Mouse (Mus musculus) adipocyte (in vitro differentiated cells): ENCODE results near the gene Pmp22.

Experiments
- DNase-seq: peaks from one replicate; pipeline ENCODE4 v3.0.0-alpha.2; 2016; ENCODE audit warnings: low spot score

Pmp22 gene

DNA sequence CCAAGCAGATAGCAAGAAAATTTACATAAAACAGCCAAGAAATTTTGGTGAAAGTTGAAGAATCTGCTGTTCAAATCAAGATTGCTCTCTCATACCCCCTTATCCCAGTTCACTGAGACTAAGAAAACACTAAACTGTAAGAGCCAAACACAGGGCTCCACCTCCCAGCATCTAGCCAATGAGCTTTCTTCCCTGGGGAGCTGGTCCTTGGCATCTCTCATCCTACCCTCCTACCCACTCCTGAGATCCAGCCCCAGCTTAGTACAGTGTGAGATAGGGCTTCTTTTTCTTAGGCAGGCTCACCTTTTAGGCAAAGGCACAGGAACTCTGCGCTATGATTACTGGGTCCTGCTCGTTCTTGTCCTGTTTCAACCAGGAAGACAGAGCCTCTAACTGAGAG is 34.0 kb downstream of the Pmp22 start:
- DNase-seq = peak; percentile 92

DNA sequence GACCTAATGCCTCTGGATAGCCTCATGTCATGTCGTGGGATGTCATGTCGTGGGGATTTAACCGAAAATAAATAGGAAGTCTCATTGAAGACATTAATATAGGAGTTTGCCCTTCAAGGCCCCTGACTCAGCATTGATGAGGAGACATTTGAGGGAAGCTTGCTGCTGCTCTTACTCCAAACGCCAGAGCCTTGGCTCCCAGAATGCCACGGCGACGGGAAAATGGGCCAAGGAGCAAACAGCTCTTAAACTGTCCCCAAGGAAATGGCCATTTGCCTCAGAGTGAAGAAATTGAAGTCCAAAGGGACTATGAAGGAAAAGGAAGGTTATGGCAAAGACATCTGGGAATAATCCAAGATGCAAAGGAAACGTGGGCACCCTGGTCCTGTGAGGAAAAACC is 34.8 kb downstream of the Pmp22 start:
- DNase-seq = peak; percentile 82

DNA sequence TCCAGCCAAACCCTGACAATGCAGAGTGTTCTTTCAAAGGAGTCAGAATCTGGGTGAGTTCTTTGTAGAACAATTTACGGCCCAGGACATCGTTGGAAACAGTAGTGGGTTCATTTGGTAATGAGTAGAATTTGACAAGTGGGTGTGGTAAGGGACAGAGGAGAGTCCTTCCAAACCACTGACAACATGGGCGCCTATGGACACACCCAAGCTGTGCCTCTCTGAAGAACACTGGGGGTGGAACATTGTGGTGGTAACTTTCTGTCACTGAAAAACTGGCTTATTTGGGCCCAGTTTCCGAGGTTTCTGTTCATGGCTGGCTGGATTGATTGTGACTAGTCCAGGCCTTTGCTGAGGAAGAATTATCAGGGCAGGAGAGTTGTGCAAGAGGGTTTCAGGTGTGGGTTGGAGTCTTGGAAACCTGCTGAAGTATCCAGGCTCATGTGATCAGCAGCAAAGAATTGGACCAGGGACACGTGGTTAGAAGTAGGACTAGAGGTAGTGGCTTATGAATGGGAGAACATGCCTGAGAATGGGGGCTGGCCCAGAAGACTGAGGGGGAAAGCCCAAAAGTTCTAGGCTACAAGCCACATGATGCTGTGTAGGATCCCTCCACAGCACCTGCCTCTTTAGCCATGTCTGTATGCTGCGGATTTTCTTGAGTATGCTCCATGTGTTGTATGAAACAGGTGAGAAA is 35.4 kb downstream of the Pmp22 start:
- DNase-seq = no peak

DNA sequence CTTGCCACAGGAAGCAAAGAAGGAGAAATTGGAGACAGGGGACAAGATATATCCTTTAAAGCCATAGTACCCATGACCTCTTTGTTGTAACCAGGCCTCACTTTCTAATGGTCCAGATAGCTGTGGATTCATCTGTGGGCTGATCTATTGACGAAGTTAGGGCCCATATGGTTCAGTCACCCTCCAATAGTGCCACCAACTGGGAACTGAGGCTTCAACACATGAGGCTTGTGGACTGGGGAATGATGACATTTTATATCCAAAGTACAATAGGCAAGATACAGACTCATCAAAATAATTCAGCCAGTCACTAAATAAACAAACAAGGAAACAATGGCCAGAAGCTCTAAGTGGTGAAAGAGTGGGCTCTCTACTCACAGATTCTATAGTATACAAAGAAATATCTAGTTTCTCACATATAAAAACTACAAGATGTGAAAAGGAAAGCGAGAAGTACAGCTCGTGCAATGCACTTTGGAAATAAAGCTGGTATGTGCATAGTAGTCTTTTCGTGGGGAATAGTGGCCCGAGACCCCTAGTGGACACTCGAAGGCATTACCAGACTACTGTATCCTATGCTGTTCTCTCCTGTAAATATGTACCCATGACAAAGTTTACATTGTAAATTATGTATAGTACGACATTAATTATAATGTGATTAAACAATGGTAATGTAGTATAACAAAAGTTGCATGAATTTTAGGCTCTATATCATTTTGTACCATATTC is 36.1 kb downstream of the Pmp22 start:
- DNase-seq = peak; percentile 35

DNA sequence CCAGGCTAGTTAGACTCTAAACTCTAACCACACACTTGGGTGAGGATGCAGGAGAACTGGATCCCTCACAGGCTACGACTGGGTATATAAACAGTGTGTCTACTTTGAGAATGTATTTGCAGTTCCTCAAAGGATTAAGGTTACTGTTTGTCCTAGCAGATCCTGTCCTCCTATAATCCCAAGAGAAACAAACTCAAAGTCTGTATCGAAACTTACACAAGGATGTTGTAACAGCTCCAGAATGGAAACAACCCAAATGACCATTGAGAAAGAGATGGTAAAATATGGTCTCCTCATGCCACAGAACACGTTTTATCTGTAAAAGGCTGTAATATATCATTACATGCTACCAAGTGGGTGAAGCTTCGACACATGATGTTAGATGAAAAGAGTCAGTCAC is 39.0 kb downstream of the Pmp22 start:
- peak; percentile 71 for DNase-seq

DNA sequence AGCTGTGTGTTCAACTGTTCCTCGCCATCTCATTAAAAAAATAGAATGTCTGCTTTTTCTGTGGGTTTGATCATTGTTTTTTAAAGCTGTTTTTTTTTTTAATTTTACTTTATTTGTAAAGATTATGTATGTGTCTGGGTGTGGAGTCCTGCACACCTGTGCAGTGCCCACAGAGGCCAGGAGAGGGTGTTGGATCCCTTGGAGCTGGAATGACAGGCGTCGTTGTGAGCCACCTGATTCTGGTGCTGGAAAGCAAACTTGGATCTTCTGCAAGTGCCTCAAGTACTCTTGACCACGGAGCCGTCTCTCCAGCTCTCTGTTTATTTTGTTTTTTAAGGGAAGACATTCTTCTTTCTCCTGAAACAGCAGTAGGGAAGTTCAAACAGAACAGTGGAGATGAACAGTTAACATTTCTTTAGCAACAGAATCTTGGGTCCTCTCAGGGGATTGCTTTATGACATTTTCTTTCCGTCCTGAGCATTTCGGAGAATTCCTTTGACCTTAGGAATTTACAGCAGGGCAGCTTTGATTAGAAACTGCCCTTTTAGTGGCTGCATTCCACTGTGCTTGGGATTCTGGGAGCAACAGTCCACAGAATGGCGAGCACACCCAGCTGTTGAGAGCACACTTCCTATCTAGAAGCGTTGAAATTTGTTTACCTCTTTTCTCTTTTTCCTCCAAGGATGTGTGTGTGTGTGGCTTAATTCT is 39.9 kb downstream of the Pmp22 start:
- DNase-seq = no peak

DNA sequence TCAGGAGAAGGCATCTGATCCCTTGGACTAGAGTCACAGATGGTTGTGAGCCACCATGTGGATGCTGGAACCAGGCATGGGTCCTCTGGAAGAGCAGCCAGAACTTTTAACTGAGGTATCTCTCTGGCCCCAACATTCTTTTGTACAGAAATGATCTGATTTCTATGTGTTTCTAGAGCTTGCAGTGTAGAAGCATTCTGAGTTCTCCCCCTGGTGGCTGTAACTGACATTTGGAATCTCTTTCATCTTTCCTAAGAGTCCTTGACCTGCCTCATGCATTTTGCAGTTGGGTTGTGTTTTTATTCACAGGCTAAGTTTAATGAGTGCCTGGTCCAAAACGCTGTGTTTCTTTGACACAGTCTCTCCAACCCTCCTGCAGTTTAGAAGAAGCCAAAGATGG is 43.2 kb downstream of the Pmp22 start:
- peak; percentile 78 for DNase-seq

DNA sequence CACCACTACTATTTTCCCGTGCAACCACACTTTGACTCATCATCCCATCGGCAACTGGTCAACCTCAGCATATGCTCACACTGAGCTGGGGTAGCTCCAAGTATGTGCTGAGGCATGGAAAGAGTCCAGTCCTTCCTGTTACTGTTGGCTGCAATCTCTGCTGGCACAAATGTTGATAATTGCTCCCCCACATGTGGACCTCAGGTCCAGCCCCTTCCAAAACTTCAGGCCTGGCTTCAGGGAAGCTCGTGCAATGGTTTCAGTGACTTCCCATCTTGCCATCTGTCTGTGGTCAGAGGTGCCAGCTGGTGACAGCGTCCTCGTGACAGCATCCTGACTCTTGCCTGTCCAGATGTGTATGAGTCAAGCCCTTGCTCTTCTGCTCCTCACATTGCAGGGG is 44.8 kb downstream of the Pmp22 start:
- DNase-seq = peak; percentile 96

DNA sequence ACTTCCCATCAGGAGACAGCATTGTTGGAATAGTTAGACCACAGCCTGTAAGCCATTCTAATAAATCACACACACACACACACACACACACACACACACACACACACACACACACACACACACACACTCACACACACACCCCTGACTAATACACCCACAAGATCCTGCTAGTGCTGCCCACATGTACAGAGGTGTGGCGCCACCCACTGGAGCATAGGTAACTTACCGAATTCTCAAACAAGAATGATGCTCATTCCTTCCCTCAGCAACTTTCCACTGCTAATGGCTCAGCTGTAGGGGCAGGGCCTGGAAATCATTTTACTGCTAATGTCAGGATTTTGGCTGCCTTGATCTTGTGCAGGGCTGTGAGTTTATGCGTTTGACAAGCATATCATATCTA is 46.5 kb downstream of the Pmp22 start:
- peak; percentile 58 for DNase-seq

DNA sequence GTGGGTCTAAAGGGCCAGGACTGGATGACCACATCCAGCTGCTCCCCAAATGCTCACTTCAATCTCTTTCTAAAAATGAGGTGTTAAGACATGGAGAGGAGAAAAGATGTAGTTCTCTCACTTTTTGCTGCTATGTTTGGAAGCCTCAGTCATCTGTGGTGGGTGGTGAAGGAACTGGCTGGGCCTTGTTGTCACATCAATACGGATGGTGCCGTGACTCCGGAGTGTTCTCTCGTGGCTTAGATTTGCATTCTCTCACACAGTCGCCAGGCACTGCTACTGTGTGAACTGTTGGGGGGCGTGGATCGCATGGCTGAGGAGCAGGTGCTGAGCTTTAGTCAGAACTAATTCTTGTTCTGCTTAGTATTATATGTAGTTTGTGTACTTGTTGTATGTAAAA is 47.6 kb downstream of the Pmp22 start:
- no peak for DNase-seq

DNA sequence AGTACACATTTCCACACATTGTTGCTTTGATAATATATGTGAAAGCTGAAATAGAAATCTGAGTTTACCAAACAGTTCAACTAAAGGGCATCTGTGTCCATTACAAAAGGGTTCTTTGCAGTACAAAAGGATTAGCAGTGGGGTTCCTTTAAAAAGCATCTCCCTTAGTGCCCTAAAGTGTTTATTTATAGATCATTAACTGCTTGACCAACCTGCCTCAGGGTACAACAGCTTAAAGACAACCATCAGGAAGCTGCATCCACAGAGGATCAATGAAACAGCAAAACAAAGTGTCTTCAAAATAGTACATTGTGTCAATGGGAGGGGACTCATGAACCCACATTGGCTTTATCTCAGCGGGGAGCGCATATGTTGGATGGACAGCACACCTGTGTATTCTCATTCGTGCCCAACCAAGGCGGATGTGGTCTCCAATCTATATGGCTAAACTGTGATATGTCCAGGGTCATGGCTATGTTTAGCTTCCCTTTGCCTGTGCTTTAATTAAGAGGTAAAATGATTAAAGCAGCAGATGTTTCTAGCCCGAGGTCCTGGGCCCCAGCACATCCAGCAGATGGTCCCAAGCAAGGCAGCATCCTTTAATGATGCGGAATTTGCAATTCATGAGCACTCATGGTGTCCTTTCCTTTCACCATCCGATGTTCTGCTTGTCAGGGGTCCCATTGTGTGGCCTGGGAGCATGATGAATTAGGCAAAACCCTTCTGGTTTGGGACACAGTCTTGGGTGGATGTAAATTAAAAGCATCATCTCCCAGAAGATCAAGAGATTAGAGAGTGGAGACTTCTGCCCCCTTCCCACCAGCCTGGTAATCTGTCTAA is 51.7 kb downstream of the Pmp22 start:
- DNase-seq = no peak

DNA sequence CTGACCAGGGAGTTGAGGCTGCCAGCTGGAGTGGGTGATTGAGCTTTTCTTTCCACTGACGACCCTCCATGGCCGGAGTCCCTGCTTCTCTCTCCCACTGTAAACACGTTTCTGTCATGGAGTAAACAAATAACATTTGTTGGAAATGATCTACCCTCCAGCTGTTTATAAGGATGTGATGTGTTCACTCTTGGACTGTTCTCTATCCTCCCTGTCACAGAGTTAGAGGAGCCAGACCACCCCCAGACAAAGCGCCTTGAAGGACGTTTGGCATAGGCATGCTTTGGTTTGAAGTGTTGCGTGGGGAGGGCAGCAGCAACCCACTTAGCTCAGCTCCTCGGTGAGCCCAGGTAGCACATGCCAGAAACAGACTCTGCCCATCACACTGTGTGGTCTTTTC is 60.0 kb downstream of the Pmp22 start:
- DNase-seq = no peak

DNA sequence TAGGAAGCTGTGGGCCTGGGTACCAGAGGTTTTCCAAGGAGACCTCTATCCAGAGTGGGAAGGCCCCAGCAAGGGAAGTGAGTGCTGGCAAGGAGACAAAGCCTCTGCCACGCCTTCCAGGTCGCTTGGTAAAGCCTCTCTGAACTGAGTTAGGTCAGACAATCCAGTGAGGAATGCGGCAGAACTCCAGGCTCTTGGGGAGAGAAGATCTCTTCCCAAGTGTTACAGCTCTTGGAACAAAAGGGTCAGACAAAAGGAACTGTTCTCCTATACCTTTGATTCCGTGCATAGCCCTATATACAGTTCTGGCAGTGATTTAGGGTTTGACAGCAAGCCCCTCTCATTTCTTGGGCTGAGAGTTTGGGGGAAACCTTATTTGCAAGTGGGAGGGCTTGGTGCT is 69.3 kb downstream of the Pmp22 start:
- no peak for DNase-seq

DNA sequence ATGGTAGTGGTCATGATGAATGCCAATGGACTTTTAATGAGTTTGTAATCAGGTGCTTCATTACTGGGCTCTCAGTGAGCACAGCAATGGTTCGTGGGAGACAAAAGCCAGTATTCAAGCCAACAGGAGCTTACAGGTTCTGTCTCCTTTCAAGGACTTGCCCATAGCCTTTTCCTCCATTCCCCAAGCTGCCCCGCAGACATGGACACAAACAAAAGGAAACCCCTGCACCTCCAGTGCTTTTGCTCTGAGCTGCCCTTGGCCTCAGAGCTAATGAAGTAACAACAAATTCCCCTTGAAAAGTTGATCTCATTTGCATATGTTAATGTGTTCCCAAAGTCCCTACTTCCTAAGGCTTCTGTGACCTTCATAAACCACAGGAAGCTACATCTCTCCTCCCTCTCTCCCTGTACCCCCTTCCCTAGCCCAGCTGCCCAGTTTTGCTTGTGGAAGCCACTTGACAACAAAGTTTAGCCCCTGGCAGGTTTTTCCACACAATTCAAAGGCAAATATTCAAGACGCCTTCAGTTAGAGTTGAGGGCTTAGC is 73.3 kb downstream of the Pmp22 start:
- no peak for DNase-seq
